Mouse (Mus musculus) G1E (cell line): ENCODE results near the gene Kcnn3. TPM values are rescaled to one million over a fixed set of nuclear protein-coding genes. Genes with fewer than 3 reads are reported as not detected.

Source experiments
- ATAC-seq: 2 replicates; pipeline ENCODE4 v1.8.0; 2016; ENCODE audit warnings: mild to moderate bottlenecking; ENCODE audit not compliant: insufficient number of reproducible peaks, poor library complexity, low FRiP score, severe bottlenecking; ENCODE audit errors: extremely low read depth
- DNase-seq: peaks from one replicate; pipeline ENCODE4 v3.0.0; 2012; ENCODE audit warnings: low spot score
- H3K27me3 ChIP-seq: 2 replicates; pipeline ENCODE4 v1.6.1; 2012; ENCODE audit warnings: mild to moderate bottlenecking, low read length, inconsistent platforms; ENCODE audit not compliant: insufficient read depth
- H3K36me3 ChIP-seq: replicated peaks from 2 replicates; pipeline ENCODE3; 2012; ENCODE audit warnings: mild to moderate bottlenecking, inconsistent platforms
- H3K4me1 ChIP-seq: 2 replicates; pipeline ENCODE4 v1.6.1; 2012; ENCODE audit warnings: low read depth, low read length, inconsistent platforms, mixed read lengths; ENCODE audit not compliant: insufficient read depth
- H3K4me3 ChIP-seq: 2 replicates; pipeline ENCODE4 v1.5.1; 2012; ENCODE audit warnings: low read depth, mild to moderate bottlenecking, inconsistent platforms, low read length, moderate library complexity, mixed read lengths
- H3K9me3 ChIP-seq: replicated peaks from 2 replicates; pipeline ENCODE4 v1.6.1; 2012; ENCODE audit warnings: inconsistent platforms
- CTCF ChIP-seq: IDR thresholded peaks from 2 replicates; pipeline ENCODE4 v1.5.1; 2012; ENCODE audit warnings: low read depth, low read length, inconsistent platforms, mixed read lengths
- GATA1 ChIP-seq: IDR thresholded peaks from 2 replicates; pipeline ENCODE4 v1.6.1; 2012; ENCODE audit warnings: borderline replicate concordance, low read length, inconsistent platforms, mixed read lengths
- GATA2 ChIP-seq: IDR thresholded peaks from 2 replicates; pipeline ENCODE4 v1.6.1; 2012; ENCODE audit warnings: low read depth, low read length, inconsistent platforms, borderline replicate concordance
- POLR2AphosphoS5 ChIP-seq: IDR thresholded peaks from 2 replicates; pipeline ENCODE4 v1.6.1; 2012; ENCODE audit warnings: low read depth, low read length, inconsistent platforms; ENCODE audit not compliant: insufficient replicate concordance
- TAL1 ChIP-seq: conservative IDR thresholded peaks from 2 replicates; pipeline ENCODE4 v1.6.1; 2012; ENCODE audit warnings: low read depth, low read length, inconsistent platforms, mixed read lengths
- polyA plus RNA-seq: library from polyadenylated mRNA; stranded (reverse); fragments of >175 nt; gene quantifications from 2 replicates; pipeline ENCODE4 v1.2.3, GENCODE M21; 2012
- total RNA-seq, 2 experiments: library from RNA; stranded (forward) in 1 of 2; stranded (reverse) in 1 of 2; fragments of 200-1000 nt in 1 of 2; fragments of >200 nt in 1 of 2; fragmentation: Nextera tagmentation in 1 of 2; gene quantifications; 2 replicates each; pipeline ENCODE4 v1.2.3; 2014 to 2017

Gene Kcnn3
- total and polyA plus RNA-seq, 3 experiments: 0.16 TPM; not detected in 2

DNA sequence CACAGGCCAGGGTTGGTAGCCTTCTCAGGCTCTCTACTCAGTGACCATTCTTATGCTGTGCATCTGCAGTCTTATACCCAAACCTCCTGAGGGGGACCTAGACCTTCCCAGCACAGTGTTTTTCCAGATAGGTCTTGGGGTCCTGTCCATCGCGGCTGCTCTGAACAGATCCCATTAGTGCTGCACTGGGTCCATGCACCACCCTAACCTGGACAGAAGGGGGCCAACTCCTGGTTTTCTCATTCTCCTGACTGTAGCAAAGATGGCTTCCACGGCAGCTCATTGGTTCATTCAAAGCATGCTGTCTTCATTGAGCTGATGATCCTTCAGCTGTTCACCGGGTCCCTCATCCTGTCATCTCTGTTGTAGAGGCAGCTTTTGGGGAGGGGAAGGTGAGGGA, 58.1 kb downstream of the Kcnn3 start:
- ATAC-seq (no peak), DNase-seq (no peak)
- Histone ChIP-seq H3K27me3 (peaks cover 3% of the 10 kb centered on the region; the same call in 1 of the 2 replicates), H3K9me3 (no peaks in the 10 kb centered on the region), H3K36me3 (no peaks in the 10 kb centered on the region), H3K4me1 (no peaks in the 10 kb centered on the region), H3K4me3 (no peak overlapping the region)
- TF ChIP-seq POLR2AphosphoS5 (no peak), TAL1 (no peak), GATA1 (no peak), CTCF (no peak), GATA2 (no peak)

DNA sequence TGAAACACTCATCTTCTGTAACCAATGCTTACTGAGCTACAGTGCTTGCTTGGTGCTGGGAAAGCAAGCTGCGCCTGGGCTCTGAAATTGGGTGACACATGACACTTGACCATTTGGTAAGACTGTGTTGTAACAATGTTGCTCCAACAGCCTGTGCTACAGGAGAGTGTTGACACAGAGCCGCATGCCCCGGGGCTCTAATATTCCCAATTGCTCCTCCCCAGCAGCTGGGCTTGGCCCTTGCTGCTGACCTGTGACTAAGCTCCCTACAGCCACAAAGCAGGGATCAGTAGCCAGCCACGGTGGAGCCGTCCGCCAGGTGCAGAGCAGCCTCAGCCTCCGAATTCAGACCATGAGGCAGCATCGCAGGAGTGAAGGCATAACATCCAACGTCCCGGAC, 58.8 kb downstream of the Kcnn3 start:
- H3K36me3 ChIP-seq: no peaks in the 10 kb centered on the region
- DNase-seq (no peak), ATAC-seq (no peak)
- TF ChIP-seq GATA2 (no peak), TAL1 (no peak), GATA1 (no peak), CTCF (no peak), POLR2AphosphoS5 (no peak)
- H3K4me1 ChIP-seq: no peaks in the 10 kb centered on the region
- H3K4me3 ChIP-seq: no peak overlapping the region
- no peaks in the 10 kb centered on the region for H3K9me3 ChIP-seq
- H3K27me3 ChIP-seq: peaks cover 3% of the 10 kb centered on the region; the same call in 1 of the 2 replicates

DNA sequence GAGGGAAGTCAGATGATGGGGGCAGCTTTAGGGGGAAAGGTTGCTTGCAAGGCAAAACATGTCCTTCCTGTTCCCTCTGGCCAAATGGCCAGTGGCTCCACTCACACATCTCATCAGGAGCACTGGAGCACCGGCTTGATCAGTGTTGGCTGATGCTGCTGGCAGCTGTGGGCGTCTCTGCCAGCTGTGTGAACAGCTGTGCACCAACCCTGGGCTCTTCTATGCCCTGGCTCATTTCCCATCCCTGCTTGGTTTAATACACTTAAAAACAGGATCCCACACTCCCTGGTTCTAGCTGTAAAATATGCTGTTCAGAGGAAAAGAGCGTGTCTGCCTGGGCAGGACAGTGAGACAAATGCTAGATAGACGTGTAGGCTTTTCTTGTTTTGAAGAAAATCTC, 64.3 kb downstream of the Kcnn3 start:
- TF ChIP-seq GATA1 (no peak), POLR2AphosphoS5 (no peak), GATA2 (no peak), TAL1 (no peak), CTCF (no peak)
- DNase-seq (no peak), ATAC-seq (no peak)
- Histone ChIP-seq H3K4me3 (no peak overlapping the region), H3K9me3 (no peaks in the 10 kb centered on the region), H3K36me3 (no peaks in the 10 kb centered on the region), H3K27me3 (peaks cover 6% of the 10 kb centered on the region), H3K4me1 (no peaks in the 10 kb centered on the region)

DNA sequence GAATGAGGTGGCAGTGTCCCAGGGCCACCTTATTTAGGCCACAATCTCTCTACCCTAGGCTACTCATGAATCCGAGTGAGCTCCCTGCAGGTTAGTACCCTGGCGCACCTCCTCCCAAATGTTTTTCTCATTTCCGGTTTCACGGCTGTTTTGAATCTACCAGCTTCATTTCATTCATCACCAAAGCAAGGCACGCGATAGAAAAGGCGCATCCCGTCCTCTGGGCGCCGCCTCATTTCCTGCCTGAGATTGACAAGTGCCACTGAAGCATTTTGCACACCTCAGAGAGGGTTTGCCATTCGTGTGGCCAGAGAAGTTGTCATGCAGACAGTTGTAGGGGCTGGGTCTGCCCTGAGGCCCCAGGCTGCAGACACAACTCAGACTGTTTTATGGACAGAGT, 68.5 kb downstream of the Kcnn3 start:
- DNase-seq: no peak
- no peak for TF ChIP-seq CTCF
- no peak for TF ChIP-seq POLR2AphosphoS5
- TF ChIP-seq GATA1: no peak
- Histone ChIP-seq H3K27me3 (peaks cover 9% of the 10 kb centered on the region), H3K4me1 (no peaks in the 10 kb centered on the region), H3K36me3 (no peaks in the 10 kb centered on the region), H3K9me3 (no peaks in the 10 kb centered on the region), H3K4me3 (no peak overlapping the region)
- no peak for ATAC-seq

GRCm38 (mm10) chr3:89589321-89589720, 69.4 kb downstream of the Kcnn3 start:
- Histone ChIP-seq H3K4me3 (no peak overlapping the region), H3K27me3 (peaks cover 9% of the 10 kb centered on the region), H3K36me3 (no peaks in the 10 kb centered on the region), H3K4me1 (no peaks in the 10 kb centered on the region), H3K9me3 (no peaks in the 10 kb centered on the region)
- TF ChIP-seq TAL1 (no peak), CTCF (no peak), GATA2 (no peak), POLR2AphosphoS5 (no peak), GATA1 (no peak)
- DNase-seq (no peak), ATAC-seq (no peak)

- no peak for DNase-seq
- peaks cover 8% of the 10 kb centered on the region for H3K27me3 ChIP-seq
- TF ChIP-seq GATA1: no peak
These were observed 70.4 kb downstream of the Kcnn3 start for GRCm38 (mm10) chr3:89590386-89590785.

GRCm38 (mm10) chr3:89591461-89591860, 71.5 kb downstream of the Kcnn3 start:
- ATAC-seq (no peak), DNase-seq (no peak)
- Histone ChIP-seq H3K36me3 (no peaks in the 10 kb centered on the region), H3K27me3 (peaks cover 8% of the 10 kb centered on the region), H3K9me3 (no peaks in the 10 kb centered on the region), H3K4me1 (no peaks in the 10 kb centered on the region), H3K4me3 (no peak overlapping the region)
- TF ChIP-seq POLR2AphosphoS5 (no peak), GATA2 (no peak), TAL1 (no peak), CTCF (no peak), GATA1 (no peak)

More at GRCm38 (mm10) chr3:89590386-89590785, 70.4 kb downstream of the Kcnn3 start:
- Histone ChIP-seq H3K36me3 (no peaks in the 10 kb centered on the region), H3K4me3 (no peak overlapping the region), H3K9me3 (no peaks in the 10 kb centered on the region), H3K4me1 (no peaks in the 10 kb centered on the region)
- ATAC-seq: no peak
